Mouse (Mus musculus) spleen, adult 2 months (tissue): ENCODE measurements at regions not wholly inside any gene's neighbourhood (a gene's known extent, or its start where the extent isn't known, plus 50 kb on each side); places are given as distances from the start of the nearest gene placed in this dataset.

ENCODE experiments used
- CTCF ChIP-seq: fragments of 200-500 bp; IDR thresholded peaks from 2 replicates; pipeline ENCODE4 v1.5.1; 2011; ENCODE audit warnings: mild to moderate bottlenecking, inconsistent platforms; ENCODE audit not compliant: insufficient read depth, insufficient read length, insufficient replicate concordance; ENCODE audit errors: extremely low read depth
- POLR2A ChIP-seq: fragments of 200-500 bp; IDR thresholded peaks from 2 replicates; pipeline ENCODE4 v1.6.1; 2011; ENCODE audit warnings: low read depth, low read length, inconsistent platforms

- TF ChIP-seq CTCF (no peak), POLR2A (no peak)
Observed at GRCm38 (mm10) chr3:38254896-38255295, 229.7 kb downstream of the Ankrd50 start.
